Mouse (Mus musculus): Measurements from ENCODE around the gene Hsp90ab1. TPM values are rescaled to one million over a fixed set of nuclear protein-coding genes. Genes with fewer than 3 reads are reported as not detected.

Hsp90ab1 gene
- polyA plus RNA-seq, 1 experiment from 2014 or later, result 1,400 TPM

DNA sequence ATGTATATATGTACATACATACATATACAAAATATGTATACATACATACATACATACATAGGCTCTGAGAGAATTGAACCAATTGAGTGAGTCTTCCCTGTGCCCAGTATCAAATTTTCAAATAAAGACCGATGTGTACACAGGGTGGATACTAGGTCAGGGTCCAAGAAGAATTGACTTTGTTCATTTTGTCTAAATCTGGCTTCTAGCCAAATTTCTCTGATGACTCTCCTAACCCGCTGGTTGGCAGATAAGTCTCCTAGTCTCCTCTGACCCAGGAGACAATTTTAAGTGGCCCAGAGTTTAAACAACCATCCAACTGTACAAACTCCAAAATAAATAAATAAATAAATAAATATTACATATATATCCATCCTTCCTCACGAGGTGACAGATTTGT lies 25.8 kb upstream of the Hsp90ab1 start:
- Histone ChIP-seq H3K9me3 (replicated peaks; ENCODE audit: control insufficient read depth, low read length) (no peaks in the 10 kb centered on the region), H3K4me1 (ENCODE audit: control insufficient read depth, insufficient read depth, low read length) (peaks cover 52% of the 10 kb centered on the region), H3K9ac (ENCODE audit: low read length) (peak overlapping the region; percentile 62; the same call in 1 of the 2 replicates), H3K27ac (ENCODE audit: low read length) (peak overlapping the region; percentile 69; the same call in 1 of the 2 replicates), H3K4me3 (replicated peaks; ENCODE audit: low read length) (peak overlapping the region; percentile 42), H3K4me2 (ENCODE audit: low read depth, low read length) (peak overlapping the region; percentile 73), H3K36me3 (ENCODE audit: control insufficient read depth, insufficient read depth, low read length) (no peaks in the 10 kb centered on the region), H3K27me3 (ENCODE audit: control insufficient read depth, insufficient read depth, low read length) (0 out of 2 replicates have a peak, but pooled peaks cover 3% of the 10 kb centered on the region)
- no peak for ATAC-seq (ENCODE audit: insufficient read depth, low FRiP score)
- WGBS, result 35% methylated on average over 3 of the region's 3 CpGs

DNA sequence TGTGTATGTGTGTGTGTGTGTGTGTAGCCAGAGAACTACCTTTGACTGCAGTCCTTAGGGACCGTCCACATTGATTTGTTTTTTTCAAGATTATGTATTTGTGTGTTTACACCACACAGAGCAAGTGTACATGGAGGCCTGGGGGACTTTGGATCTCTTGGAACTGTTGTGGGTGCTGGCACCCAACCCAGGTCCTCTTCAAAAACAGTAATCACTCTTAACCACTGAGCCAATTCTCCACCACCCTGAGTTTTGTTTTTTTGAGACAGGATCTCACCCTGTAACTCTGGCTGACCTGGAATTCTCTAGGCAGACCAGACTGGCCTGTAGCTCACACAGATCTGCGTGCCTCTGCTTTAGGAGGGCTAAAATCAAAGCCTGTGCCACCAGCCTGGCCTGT lies 25.3 kb upstream of the Hsp90ab1 start:
- peak overlapping the region; percentile 50; the same call in 1 of the 2 replicates for H3K27ac ChIP-seq (ENCODE audit: low read length)
- peaks cover 56% of the 10 kb centered on the region for H3K4me1 ChIP-seq (ENCODE audit: control insufficient read depth, insufficient read depth, low read length)
- no peak overlapping the region for H3K9ac ChIP-seq (ENCODE audit: low read length)
- H3K4me3 ChIP-seq (replicated peaks; ENCODE audit: low read length), result no peak overlapping the region
- 79% methylated on average over 2 of the region's 2 CpGs for WGBS
- no peaks in the 10 kb centered on the region for H3K9me3 ChIP-seq (replicated peaks; ENCODE audit: control insufficient read depth, low read length)
- 0 out of 2 replicates have a peak, but pooled peaks cover 3% of the 10 kb centered on the region for H3K27me3 ChIP-seq (ENCODE audit: control insufficient read depth, insufficient read depth, low read length)
- H3K4me2 ChIP-seq (ENCODE audit: low read depth, low read length), result no peak overlapping the region
- no peaks in the 10 kb centered on the region for H3K36me3 ChIP-seq (ENCODE audit: control insufficient read depth, insufficient read depth, low read length)
- ATAC-seq (ENCODE audit: insufficient read depth, low FRiP score), result no peak

DNA sequence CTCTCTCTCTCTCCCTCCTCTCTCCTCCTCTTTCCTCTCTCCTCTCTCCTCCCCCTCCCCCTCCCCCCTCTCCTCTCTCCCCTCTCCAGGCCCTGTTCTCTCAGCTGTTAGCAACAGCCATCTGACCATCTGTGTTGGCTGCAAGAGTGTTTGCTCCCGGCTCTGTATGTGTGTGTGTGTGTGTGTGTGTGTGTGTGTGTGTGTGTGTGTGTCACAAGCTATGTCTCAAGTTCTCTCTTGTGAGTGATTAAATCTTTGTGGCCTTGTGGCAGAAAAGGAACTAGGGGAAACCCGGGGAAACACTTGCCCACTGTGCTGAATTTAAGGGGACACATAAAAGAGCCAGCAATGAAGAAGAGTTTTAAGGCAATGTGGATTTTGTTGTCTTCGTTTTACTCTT lies 24.7 kb upstream of the Hsp90ab1 start:
- Histone ChIP-seq H3K27ac (ENCODE audit: low read length) (0 out of 2 replicates have a peak overlapping the region, but pooled peaks have one; percentile 19), H3K9ac (ENCODE audit: low read length) (no peak overlapping the region), H3K36me3 (ENCODE audit: control insufficient read depth, insufficient read depth, low read length) (no peaks in the 10 kb centered on the region), H3K9me3 (replicated peaks; ENCODE audit: control insufficient read depth, low read length) (no peaks in the 10 kb centered on the region), H3K27me3 (ENCODE audit: control insufficient read depth, insufficient read depth, low read length) (0 out of 2 replicates have a peak, but pooled peaks cover 3% of the 10 kb centered on the region), H3K4me2 (ENCODE audit: low read depth, low read length) (no peak overlapping the region), H3K4me1 (ENCODE audit: control insufficient read depth, insufficient read depth, low read length) (peaks cover 62% of the 10 kb centered on the region), H3K4me3 (replicated peaks; ENCODE audit: low read length) (no peak overlapping the region)
- WGBS, result 29% methylated on average over 3 of the region's 3 CpGs
- no peak for ATAC-seq (ENCODE audit: insufficient read depth, low FRiP score)

DNA sequence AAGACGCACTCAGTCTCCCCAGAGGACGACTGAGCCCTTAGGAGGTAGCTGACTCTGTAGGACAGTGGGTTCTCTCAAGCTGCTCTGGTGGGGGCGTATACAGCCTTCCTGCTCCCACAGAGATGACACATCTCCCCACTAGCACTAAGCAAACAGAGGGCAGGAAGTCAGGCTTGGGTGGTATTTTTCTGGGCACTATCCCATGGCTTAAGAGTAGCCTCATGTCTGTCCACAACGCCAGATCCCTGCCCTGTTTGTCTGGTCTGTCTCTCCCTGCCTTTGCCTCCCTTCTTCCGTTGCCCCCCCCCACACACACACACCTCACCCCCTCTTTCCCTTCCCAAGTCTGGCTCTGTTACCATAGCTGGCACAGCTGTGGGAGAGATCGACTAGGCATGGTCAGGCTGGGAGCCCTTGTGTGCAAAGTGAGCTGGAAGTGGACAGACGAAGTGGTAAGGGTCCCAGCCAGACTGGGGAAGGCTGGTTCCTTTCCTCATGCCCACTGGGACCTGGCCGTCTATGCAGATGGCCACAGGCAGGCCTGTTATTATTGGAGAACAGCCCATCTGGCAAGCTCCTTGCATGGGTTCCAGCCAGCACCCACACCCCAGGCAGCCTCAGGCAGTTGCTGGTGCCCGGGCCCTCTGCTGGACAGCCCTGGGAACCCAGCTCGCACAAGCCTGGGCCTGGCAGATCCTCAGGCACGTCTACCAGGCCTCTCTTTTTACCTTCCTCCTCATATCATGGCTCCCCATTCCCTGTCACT lies 23.7 kb upstream of the Hsp90ab1 start:
- Histone ChIP-seq H3K9me3 (replicated peaks; ENCODE audit: control insufficient read depth, low read length) (no peaks in the 10 kb centered on the region), H3K27ac (ENCODE audit: low read length) (peak overlapping the region; percentile 24), H3K36me3 (ENCODE audit: control insufficient read depth, insufficient read depth, low read length) (no peaks in the 10 kb centered on the region), H3K27me3 (ENCODE audit: control insufficient read depth, insufficient read depth, low read length) (0 out of 2 replicates have a peak, but pooled peaks cover 3% of the 10 kb centered on the region), H3K4me3 (replicated peaks; ENCODE audit: low read length) (no peak overlapping the region), H3K4me2 (ENCODE audit: low read depth, low read length) (no peak overlapping the region; the same call in 1 of the 2 replicates), H3K9ac (ENCODE audit: low read length) (no peak overlapping the region; the same call in 1 of the 2 replicates), H3K4me1 (ENCODE audit: control insufficient read depth, insufficient read depth, low read length) (peaks cover 67% of the 10 kb centered on the region)
- peak; percentile 19; the same call in 1 of the 2 replicates for ATAC-seq (ENCODE audit: insufficient read depth, low FRiP score)
- 41% methylated on average over 11 of the region's 11 CpGs for WGBS

DNA sequence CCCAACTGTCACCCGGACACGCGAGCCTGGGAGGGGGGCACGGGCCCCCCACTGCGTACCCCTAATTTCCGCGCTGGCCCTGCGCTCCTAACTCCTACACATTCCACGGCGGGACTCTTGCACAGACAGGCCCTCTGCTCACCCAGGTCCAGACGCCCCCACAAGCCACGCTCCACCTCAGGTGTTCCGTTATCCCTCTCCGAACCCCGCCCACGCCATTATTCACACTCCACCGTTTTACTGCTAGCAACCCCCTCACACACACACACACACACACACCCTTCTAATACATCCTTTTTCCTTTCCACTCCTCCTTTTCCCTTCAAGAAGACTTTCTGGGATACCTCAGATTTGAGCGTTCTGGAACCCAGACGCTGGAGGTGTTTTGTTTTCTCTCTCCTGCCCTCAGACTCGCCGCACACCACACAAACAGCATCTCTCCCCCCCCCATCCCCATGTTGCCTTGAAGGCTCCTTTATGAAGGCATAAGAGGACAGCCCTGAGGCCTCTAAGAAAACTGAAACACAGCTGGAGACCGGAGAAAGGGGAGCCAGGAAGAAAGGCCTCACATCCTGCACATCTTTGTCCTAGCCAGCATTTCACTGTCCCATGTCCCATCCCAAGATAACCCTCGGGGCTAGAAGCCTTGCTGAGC lies 22.8 kb upstream of the Hsp90ab1 start:
- WGBS, result 10% methylated on average over 23 of the region's 23 CpGs
- no peak for ATAC-seq (ENCODE audit: insufficient read depth, low FRiP score)

DNA sequence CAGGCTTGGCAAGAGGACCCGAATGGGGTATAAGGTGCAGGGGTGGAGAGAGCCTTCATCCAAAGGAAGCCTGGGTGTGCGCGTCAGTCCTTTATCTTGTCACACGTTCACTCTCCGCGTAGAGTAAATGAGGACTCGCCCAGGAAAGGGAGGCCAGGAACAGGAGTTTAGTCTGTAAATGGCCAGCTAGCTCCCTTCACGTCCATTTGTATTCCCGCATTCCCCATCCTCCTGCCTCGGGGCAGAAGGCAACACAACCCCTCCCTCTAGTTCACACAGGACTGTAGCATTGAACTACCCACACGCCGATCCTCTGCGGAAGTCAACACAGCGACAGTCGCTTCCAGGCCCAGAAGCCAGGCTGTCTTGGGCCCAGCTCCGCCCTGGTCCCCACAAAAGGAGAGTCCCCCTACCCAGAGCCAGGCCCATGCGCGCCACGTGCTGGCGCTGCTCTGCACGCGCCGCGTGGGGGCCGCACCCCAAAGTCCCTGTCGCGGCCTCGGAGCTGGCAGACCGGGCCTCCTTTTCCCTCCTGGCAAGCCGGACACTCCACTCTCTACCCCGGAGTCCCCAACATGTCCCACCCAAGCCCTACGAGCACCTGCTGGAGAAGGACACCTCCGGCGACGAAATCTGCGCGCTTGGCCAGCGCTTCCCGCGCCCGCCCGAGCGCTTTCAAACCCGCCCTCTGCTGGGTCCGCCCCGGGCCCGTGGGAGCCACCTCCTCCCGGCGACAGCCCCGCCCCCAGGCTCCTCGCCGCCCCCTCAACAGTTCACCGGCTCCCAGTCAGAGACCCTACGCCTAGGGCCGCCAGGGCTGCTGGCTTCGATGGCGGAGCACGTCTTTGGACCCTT lies 22.0 kb upstream of the Hsp90ab1 start:
- Histone ChIP-seq H3K4me2 (ENCODE audit: low read depth, low read length) (peak overlapping the region; percentile 85), H3K27ac (ENCODE audit: low read length) (peak overlapping the region; percentile 7), H3K9me3 (replicated peaks; ENCODE audit: control insufficient read depth, low read length) (no peaks in the 10 kb centered on the region), H3K27me3 (ENCODE audit: control insufficient read depth, insufficient read depth, low read length) (no peaks in the 10 kb centered on the region), H3K4me3 (replicated peaks; ENCODE audit: low read length) (peak overlapping the region; percentile 54), H3K36me3 (ENCODE audit: control insufficient read depth, insufficient read depth, low read length) (no peaks in the 10 kb centered on the region), H3K4me1 (ENCODE audit: control insufficient read depth, insufficient read depth, low read length) (peaks cover 68% of the 10 kb centered on the region), H3K9ac (ENCODE audit: low read length) (peak overlapping the region; percentile 71)
- ATAC-seq (ENCODE audit: insufficient read depth, low FRiP score), result peak; percentile 75
- WGBS, result under 1% methylated on average over 58 of the region's 58 CpGs

More for the DNA sequence above, 22.8 kb upstream of the Hsp90ab1 start:
- Histone ChIP-seq H3K27me3 (ENCODE audit: control insufficient read depth, insufficient read depth, low read length) (0 out of 2 replicates have a peak, but pooled peaks cover 3% of the 10 kb centered on the region), H3K27ac (ENCODE audit: low read length) (peak overlapping the region; percentile 1; the same call in 1 of the 2 replicates), H3K4me2 (ENCODE audit: low read depth, low read length) (peak overlapping the region; percentile 85), H3K4me1 (ENCODE audit: control insufficient read depth, insufficient read depth, low read length) (peaks cover 68% of the 10 kb centered on the region), H3K4me3 (replicated peaks; ENCODE audit: low read length) (peak overlapping the region; percentile 54), H3K9me3 (replicated peaks; ENCODE audit: control insufficient read depth, low read length) (no peaks in the 10 kb centered on the region), H3K9ac (ENCODE audit: low read length) (peak overlapping the region; percentile 71), H3K36me3 (ENCODE audit: control insufficient read depth, insufficient read depth, low read length) (no peaks in the 10 kb centered on the region)

DNA sequence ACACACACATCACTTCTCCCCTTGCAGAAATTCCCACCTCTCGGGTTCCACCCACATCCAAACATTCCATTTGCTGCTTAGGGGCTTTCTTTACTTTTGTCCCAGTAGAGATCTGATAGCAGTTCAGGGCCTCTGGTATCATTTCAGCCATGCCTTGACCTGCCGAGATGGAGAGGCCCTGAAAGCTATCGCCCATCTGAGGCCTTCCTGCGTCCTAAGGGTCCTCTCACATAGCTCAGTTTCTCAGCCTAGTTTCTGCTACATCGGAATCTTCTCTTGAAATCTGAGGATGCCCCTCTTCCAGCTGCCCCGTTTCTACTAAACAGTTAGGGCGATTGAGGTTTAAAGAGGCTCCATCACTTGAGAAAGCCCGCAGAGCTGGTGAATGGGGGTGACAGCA lies 21.1 kb upstream of the Hsp90ab1 start:
- Histone ChIP-seq H3K4me2 (ENCODE audit: low read depth, low read length) (peak overlapping the region; percentile 85), H3K27me3 (ENCODE audit: control insufficient read depth, insufficient read depth, low read length) (no peaks in the 10 kb centered on the region), H3K4me3 (replicated peaks; ENCODE audit: low read length) (peak overlapping the region; percentile 54), H3K36me3 (ENCODE audit: control insufficient read depth, insufficient read depth, low read length) (no peaks in the 10 kb centered on the region), H3K27ac (ENCODE audit: low read length) (no peak overlapping the region), H3K4me1 (ENCODE audit: control insufficient read depth, insufficient read depth, low read length) (peaks cover 62% of the 10 kb centered on the region), H3K9ac (ENCODE audit: low read length) (peak overlapping the region; percentile 71), H3K9me3 (replicated peaks; ENCODE audit: control insufficient read depth, low read length) (no peaks in the 10 kb centered on the region)
- 45% methylated on average over 8 of the region's 8 CpGs for WGBS
- ATAC-seq (ENCODE audit: insufficient read depth, low FRiP score), result no peak

DNA sequence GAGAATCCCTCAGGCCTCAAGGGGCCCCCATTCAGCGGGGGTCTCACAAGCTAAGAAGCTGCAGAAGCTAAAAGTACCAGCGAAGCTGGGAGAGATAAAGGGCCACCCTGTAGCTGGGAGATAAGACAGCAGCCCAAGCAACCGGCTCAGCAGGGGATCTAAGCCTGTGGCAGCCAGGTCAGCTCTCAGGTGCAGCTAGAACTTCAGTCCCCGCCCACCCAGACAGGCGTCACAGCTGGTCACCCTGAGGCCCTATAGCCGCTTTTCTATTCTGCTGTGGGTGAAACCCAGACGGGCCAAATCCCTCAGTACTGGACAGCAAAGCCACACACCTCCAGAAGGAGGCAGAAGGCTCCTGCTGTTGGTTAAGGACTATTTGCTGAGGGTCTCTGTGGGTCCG lies 20.4 kb upstream of the Hsp90ab1 start:
- H3K4me1 ChIP-seq (ENCODE audit: control insufficient read depth, insufficient read depth, low read length), result peaks cover 56% of the 10 kb centered on the region
- no peaks in the 10 kb centered on the region for H3K9me3 ChIP-seq (replicated peaks; ENCODE audit: control insufficient read depth, low read length)
- H3K36me3 ChIP-seq (ENCODE audit: control insufficient read depth, insufficient read depth, low read length), result no peaks in the 10 kb centered on the region
- ATAC-seq (ENCODE audit: insufficient read depth, low FRiP score), result no peak
- no peaks in the 10 kb centered on the region for H3K27me3 ChIP-seq (ENCODE audit: control insufficient read depth, insufficient read depth, low read length)
- H3K4me2 ChIP-seq (ENCODE audit: low read depth, low read length), result peak overlapping the region; percentile 85
- H3K27ac ChIP-seq (ENCODE audit: low read length), result no peak overlapping the region
- 35% methylated on average over 8 of the region's 8 CpGs for WGBS
- peak overlapping the region; percentile 63 for H3K9ac ChIP-seq (ENCODE audit: low read length)
- H3K4me3 ChIP-seq (replicated peaks; ENCODE audit: low read length), result 0 out of 2 replicates have a peak overlapping the region, but pooled peaks have one; percentile 0
